Mouse (Mus musculus): ENCODE measurements at regions not wholly inside any gene's neighbourhood (a gene's known extent, or its start where the extent isn't known, plus 50 kb on each side); places are given as distances from the start of the nearest gene placed in this dataset.

DNA sequence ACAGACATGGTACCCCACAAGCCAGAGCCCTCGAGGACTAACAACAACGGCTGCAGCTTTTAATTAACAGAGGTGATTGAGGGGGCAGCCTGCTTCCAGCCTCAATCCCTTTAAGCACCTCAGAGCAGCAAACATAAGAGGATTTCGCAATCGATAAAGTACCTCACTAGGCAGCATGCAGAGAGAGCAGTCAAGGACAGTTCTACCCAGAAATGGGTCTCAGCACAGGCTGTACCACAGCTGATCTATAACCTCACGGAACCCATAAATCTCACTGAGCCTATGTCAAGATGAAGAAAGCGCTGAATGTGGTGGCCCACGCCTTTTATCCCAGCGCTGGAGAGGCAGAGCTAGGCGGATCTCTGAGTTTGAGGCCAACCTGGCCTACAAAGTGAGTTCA lies 56.6 kb upstream of the Frmd6 start:
- TF ChIP-seq CTCF (IDR thresholded peaks at IDR 0.05; ENCODE audit: control insufficient read depth, insufficient read depth, low read length): no peak
- no peak for TF ChIP-seq POLR2A (IDR thresholded peaks at IDR 0.05; ENCODE audit: borderline replicate concordance, control insufficient read depth, low read depth, low read length)
